Mouse (Mus musculus) cerebellum, adult 2 months (tissue): ENCODE results near the gene Ppp4c.

Experiments
- CTCF ChIP-seq: fragments of 200-500 bp; IDR thresholded peaks from 2 replicates; pipeline ENCODE4 v1.5.1; 2011; ENCODE audit warnings: low read depth, mild to moderate bottlenecking, control low read depth, low read length, moderate library complexity, borderline replicate concordance; ENCODE audit not compliant: insufficient read depth
- POLR2A ChIP-seq: fragments of 200-500 bp; IDR thresholded peaks from 2 replicates; pipeline ENCODE4 v1.6.1; 2011; ENCODE audit warnings: low read length, control low read depth, borderline replicate concordance; ENCODE audit not compliant: insufficient read depth

GRCm38 (mm10) chr7:126799468-126800268 lies 7.4 kb upstream of the Ppp4c start:
- peak; percentile 82 for TF ChIP-seq POLR2A
- peak; percentile 39; the same call in 1 of the 2 replicates for TF ChIP-seq CTCF
